Mouse (Mus musculus) liver (tissue): ENCODE data around the gene Eif5b.
"Not testable (repeated sequence)": the region's sequence is repeated elsewhere in the genome, so short reads cannot be mapped to it uniquely, and the experiment has no call there.

Experiments
- DNase-seq: peaks from one replicate; pipeline ENCODE4 v3.0.0-alpha.2; 2020; ENCODE audit warnings: mixed read lengths

Gene Eif5b

GRCm38 (mm10) chr1:38006741-38007140 lies 8.9 kb downstream of the Eif5b start:
- DNase-seq: no peak

DNA sequence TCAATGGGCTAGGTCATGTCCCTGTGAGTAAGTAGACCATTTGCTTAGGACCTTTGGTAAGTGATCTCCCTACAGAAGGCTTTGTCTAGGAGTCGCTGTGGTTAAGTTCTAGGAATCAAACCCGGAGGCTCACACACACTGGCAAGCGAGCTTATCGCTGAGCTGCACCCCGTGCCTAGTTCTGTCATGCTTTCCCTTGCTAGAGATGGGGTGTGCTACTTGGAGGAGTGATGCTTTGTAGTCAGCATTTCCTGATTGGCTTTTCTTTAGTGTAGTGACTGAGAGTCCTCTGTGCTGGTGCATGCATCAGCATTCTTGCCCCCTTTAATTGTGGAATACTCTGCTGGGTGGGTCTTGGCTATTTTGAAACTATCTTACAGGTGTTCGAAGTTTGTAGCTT lies 13.8 kb downstream of the Eif5b start:
- DNase-seq: peak; percentile 88

DNA sequence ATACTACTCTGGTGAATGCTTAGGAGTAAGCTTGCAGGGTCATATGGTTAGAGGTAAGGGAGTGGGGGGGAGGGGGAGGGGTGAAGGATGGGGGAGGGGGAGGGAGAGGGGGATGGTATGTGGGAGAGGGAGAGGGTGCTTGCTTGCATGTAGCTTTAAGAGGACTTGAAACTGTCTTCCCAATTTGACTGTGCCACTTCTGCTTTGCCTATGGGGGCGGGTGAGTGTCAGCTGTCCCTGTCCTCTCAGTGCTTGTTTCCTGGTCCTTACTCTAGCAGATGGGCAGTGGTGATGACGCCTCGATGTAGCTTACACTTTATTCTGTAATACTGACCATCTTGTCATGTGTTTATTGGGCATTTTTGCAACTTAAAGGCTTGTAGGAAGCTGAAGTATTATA lies 14.3 kb downstream of the Eif5b start:
- peak; percentile 33 for DNase-seq

- no peak for DNase-seq
Measured at GRCm38 (mm10) chr1:38012509-38012908, 14.7 kb downstream of the Eif5b start.

DNA sequence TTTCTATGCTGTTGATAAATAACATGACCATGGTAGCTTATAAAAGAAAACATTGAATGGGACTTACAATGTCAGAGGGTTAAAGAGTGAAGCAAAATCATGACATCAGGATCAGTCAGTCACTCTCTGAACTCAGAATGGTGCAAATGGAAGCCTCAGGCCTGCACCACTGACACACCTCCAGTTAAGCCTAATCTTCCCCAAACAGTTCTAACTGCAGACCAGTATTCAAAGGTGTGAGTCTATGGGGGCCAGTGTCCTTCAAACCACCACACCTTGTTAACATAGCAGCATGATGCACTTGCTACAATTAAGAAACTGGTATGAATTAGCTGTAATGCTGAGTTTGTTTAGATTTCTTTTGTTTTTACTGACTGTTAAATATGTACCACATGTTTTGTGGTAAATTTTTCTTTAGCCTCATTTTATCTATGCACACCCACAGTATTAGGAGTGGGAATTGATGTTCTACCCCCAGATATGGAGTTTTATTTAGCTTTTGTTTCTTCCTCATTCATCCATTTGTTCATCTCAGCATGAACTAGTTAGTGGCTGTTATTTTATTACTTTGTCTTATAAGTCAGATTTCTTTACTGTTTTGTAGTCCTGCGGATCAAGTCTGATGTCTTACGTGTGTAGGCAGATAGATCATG lies 16.9 kb downstream of the Eif5b start:
- DNase-seq: peak; percentile 55

GRCm38 (mm10) chr1:38027301-38027700 lies 29.5 kb downstream of the Eif5b start:
- DNase-seq: no peak

GRCm38 (mm10) chr1:38031391-38031790 lies 33.6 kb downstream of the Eif5b start:
- no peak for DNase-seq

GRCm38 (mm10) chr1:38035521-38035920 lies 37.7 kb downstream of the Eif5b start:
- DNase-seq: no peak

DNA sequence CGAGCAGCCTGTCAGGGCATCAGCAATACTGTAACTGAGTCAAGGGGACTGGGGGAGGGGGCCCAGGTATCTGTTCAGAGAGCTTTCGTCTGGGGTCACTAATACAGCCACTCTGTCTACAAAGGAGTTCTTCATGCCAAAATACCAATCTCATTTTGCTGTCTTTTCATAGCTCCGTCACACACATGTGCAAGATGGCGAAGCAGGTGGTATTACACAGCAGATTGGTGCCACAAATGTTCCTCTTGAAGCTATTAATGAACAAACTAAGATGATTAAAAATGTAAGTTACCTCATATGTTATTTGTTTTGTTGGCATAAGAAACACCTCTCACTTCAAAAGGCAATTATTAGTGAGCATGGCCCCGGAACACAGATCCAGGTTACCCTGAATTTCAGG lies 39.6 kb downstream of the Eif5b start:
- no peak for DNase-seq

GRCm38 (mm10) chr1:38038898-38039297 lies 41.1 kb downstream of the Eif5b start:
- no peak for DNase-seq

GRCm38 (mm10) chr1:38048121-38048520 lies 50.3 kb downstream of the Eif5b start:
- DNase-seq: no peak

GRCm38 (mm10) chr1:38049562-38049961 lies 51.8 kb downstream of the Eif5b start:
- DNase-seq: no peak

DNA sequence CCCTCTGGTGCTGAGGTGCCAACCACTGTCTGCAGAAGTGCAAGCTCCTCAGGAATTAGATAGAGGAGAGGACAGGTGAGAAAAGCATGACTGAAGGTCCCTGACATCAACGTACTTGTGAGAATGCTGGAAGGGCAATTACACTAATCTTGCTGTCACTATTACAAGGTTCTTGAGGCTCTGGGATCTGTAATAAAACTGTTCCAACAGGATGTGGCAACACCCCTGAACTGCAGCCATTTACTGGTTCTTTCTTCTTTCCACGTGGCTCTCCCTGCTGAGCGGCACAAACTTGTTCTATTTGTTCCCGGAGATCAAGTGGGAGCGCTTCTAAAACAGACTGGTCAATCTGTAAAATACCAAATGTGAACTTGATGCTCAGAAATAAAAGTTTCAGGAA lies 57.4 kb downstream of the Eif5b start:
- DNase-seq: no peak

- DNase-seq: no peak
Measured at GRCm38 (mm10) chr1:38058417-38058816, 60.6 kb downstream of the Eif5b start.

- not testable (repeated sequence) for DNase-seq
Measured at GRCm38 (mm10) chr1:38062156-38062555, 64.3 kb downstream of the Eif5b start.

- DNase-seq: no peak
Measured at GRCm38 (mm10) chr1:38067276-38067675, 69.5 kb downstream of the Eif5b start.

DNA sequence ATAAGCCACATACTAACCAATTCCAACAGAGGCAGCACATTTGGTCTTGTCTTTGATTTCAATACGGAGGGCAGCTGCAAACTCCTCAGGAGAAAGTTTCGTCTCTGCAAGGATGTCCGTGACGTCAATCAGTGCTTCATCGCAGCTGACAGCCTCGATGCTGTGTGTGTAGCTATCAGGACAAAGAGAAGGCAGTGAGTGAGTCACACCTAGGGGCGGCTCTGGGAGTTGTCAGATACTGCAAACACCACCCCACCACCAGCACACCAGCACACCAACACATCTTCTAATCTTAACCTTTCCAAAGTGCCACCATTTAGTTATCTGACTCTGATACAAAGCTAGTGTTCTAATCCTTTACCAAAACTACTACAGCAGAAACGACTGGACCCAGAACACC lies 73.5 kb downstream of the Eif5b start:
- no peak for DNase-seq

GRCm38 (mm10) chr1:38081316-38081715 lies 83.5 kb downstream of the Eif5b start:
- DNase-seq: no peak

DNA sequence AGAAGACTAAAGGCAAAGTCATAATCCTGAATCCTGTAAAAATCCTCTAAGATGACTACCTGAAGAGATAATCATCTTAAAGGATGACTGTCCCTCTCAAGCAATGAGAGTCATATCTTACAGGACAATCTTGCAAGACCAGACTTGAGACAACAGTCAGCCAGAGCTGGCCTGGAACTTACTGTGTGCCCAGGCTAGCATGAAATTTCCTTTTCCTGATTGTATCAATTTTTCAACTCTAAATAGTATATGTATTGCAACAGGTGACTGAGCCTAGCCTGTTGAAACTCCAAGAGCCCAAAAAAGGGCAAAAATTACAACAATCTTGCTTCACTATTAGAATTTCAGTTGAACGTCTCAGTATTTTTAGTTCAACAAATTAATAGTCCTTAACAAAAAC lies 105.4 kb downstream of the Eif5b start:
- DNase-seq: no peak

DNA sequence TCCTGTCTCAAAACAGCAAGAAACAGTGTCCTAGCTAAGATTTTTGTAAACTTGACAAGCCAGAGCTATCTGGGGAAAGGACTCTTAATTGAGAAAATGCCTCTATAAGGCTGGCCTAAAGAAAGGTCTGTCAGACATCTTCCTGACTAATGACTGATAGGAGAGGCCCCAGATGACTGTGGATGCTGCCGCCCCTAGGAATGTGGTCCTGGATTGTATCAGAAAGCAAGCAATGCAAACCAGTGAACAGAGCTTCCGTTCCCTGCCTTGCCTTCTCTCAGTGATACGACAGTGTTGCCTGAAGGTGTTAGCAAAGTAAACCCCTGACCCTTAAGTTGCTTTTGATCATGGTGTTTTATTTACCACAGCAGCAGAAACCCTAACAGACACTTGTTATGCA lies 106.0 kb downstream of the Eif5b start:
- DNase-seq: no peak
